Mouse (Mus musculus) cerebellum, adult 2 months (tissue): ENCODE data around the gene Ybx2. TPM values are rescaled to one million over a fixed set of nuclear protein-coding genes. Genes with fewer than 3 reads are reported as not detected.

Experiments used
- DNase-seq, 2 experiments: peaks; one replicate each; pipeline ENCODE4 v3.0.0; 2021
- H3K27ac ChIP-seq: fragments of 200-500 bp; 2 replicates; pipeline ENCODE4 v1.5.1; 2012; ENCODE audit warnings: low read length, control low read depth, inconsistent platforms; ENCODE audit not compliant: insufficient read depth
- H3K27me3 ChIP-seq: fragments of 200-500 bp; 2 replicates; pipeline ENCODE4 v1.6.1; 2012; ENCODE audit warnings: inconsistent platforms, mild to moderate bottlenecking, low read length, moderate library complexity; ENCODE audit not compliant: control insufficient read depth, insufficient read depth
- H3K4me1 ChIP-seq: fragments of 200-500 bp; 2 replicates; pipeline ENCODE4 v1.6.1; 2011; ENCODE audit warnings: low read length; ENCODE audit not compliant: control insufficient read depth, insufficient read depth
- H3K4me3 ChIP-seq: fragments of 200-500 bp; replicated peaks from 2 replicates; pipeline ENCODE3; 2011; ENCODE audit warnings: mild to moderate bottlenecking, low read depth, low read length, control low read depth; ENCODE audit not compliant: insufficient read depth
- CTCF ChIP-seq: fragments of 200-500 bp; IDR thresholded peaks from 2 replicates; pipeline ENCODE4 v1.5.1; 2011; ENCODE audit warnings: low read depth, mild to moderate bottlenecking, control low read depth, low read length, moderate library complexity, borderline replicate concordance; ENCODE audit not compliant: insufficient read depth
- POLR2A ChIP-seq: fragments of 200-500 bp; IDR thresholded peaks from 2 replicates; pipeline ENCODE4 v1.6.1; 2011; ENCODE audit warnings: low read length, control low read depth, borderline replicate concordance; ENCODE audit not compliant: insufficient read depth
- WGBS: fragments of 180-500 bp; shearing (Covaris S2); methylation state at CpG from one replicate; pipeline ENCODE4 v1.1.7; 2018; 5-methylcytosine and 5-hydroxymethylcytosine counted together
- polyA plus RNA-seq: library from polyadenylated mRNA; depleted of rRNA; stranded (reverse); fragments of >200 nt; gene quantifications from 2 replicates; pipeline ENCODE4 v1.2.3, GENCODE M21; 2012; rRNA removed

Ybx2 gene
- polyA plus RNA-seq, 1 experiment, result 16.5 TPM

DNA sequence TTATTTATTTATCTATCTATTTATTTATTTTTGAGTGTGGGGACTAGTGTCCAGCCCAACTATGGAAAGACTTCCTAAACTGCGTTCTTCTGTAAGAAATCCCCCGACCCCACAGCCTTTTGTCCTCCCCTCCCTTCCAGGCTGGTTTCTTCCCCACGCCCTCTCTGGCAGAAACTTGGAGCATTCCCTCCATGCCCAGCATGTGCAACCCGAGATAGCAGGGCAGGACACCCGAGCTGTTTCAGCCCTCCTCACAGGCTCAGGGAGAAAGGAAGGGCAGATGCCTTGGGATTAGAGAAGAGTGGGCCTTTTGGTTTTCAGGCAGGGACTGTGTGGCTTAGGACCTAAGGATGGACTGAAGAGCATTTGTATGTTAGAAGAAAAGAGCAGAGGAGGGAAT lies 47.3 kb downstream of the Ybx2 start:
- no peak overlapping the region for H3K27ac ChIP-seq
- 8% methylated on average over 5 of the region's 5 CpGs for WGBS
- H3K4me3 ChIP-seq, result no peak overlapping the region
- no peak for DNase-seq
- no peak for TF ChIP-seq CTCF
- TF ChIP-seq POLR2A, result no peak
- H3K4me1 ChIP-seq, result peaks cover 3% of the 10 kb centered on the region
- H3K27me3 ChIP-seq, result no peaks in the 10 kb centered on the region

DNA sequence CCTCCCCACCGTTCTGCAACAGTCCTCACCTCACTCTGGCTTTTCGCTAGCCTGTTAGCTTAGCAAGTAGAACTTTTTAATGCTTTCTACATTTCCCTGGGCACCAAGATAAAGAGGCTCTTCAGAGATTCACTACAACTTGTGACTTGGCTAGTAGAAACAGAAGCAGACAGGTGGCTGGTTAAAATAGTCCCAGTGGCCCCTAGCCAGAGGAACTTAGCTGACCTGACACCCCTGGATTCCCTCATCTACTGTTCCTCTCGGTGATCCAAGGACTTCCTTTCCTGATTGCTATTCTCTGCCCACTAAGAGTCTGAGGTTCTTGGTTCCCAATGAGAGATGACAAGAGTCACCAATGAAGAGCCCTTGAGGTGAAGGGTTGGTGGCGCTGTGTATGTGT lies 47.8 kb downstream of the Ybx2 start:
- no peak overlapping the region for H3K4me3 ChIP-seq
- TF ChIP-seq POLR2A (no peak), CTCF (no peak)

DNA sequence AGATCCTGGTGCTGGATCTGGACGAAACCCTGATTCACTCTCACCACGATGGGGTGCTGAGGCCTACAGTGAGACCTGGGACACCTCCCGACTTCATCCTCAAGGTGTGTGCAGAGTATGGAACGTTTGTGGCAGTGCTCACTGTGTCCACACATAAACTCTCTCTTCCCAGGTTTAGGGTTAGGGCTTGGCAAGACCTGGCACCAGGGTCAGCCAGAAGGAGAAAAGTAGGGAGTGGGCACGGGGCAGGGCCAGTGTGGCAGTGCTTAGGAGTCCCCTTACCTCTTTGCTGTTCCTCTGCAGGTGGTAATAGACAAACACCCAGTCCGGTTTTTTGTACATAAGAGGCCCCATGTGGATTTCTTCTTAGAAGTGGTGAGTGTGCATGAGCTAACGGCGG lies 48.8 kb downstream of the Ybx2 start:
- Histone ChIP-seq H3K27me3 (no peaks in the 10 kb centered on the region), H3K27ac (no peak overlapping the region), H3K4me3 (no peak overlapping the region), H3K4me1 (peaks cover 3% of the 10 kb centered on the region)
- TF ChIP-seq CTCF, result no peak
- TF ChIP-seq POLR2A, result no peak
- 84% methylated on average over 8 of the region's 8 CpGs for WGBS
- DNase-seq, result no peak

More for the DNA sequence above, 47.8 kb downstream of the Ybx2 start:
- H3K27ac ChIP-seq, result no peak overlapping the region
- DNase-seq, result no peak
- H3K27me3 ChIP-seq, result no peaks in the 10 kb centered on the region
- peaks cover 3% of the 10 kb centered on the region for H3K4me1 ChIP-seq
- WGBS, result 70% methylated on average over 4 of the region's 4 CpGs

DNA sequence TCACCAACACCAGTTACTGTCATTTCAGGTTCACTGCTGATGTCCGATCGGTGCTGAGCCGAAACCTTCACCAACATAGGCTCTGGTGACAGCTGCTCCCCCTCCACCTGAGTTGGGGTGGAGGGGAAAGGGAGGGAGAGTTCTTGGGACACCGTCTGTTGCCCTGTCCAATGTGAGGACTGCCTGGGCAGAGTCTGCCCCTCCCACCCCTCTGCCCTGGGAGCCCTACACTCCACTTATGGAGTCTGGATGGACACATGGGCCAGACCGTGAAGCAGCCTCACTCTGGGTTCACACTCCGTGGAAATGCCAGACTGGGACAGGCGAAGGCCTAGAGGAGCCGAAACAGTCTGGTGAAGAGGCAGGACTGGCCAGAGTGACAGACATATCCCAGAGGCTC lies 54.4 kb downstream of the Ybx2 start:
- no peak overlapping the region for H3K27ac ChIP-seq
- 0 out of 2 replicates have a peak, but pooled peaks cover 3% of the 10 kb centered on the region for H3K4me1 ChIP-seq
- no peak overlapping the region for H3K4me3 ChIP-seq
- 82% methylated on average over 8 of the region's 8 CpGs for WGBS
- no peaks in the 10 kb centered on the region for H3K27me3 ChIP-seq
- DNase-seq, result no peak
- TF ChIP-seq POLR2A (no peak), CTCF (no peak)

Other genes starting within 250 kb of the Ybx2 start
- 31.2 and 35.3 TPM in 2 replicates for gene Tnfsf12, start 239.9 kb upstream of the Ybx2 start, polyA plus RNA-seq
- 3.3 and 4.2 TPM in 2 replicates for gene Tnfsfm13, start 239.7 kb upstream of the Ybx2 start, polyA plus RNA-seq
- gene Polr2a, start 177.2 kb upstream of the Ybx2 start, polyA plus RNA-seq, result 35.3 and 42.3 TPM in 2 replicates
- not detected in 2 replicates for gene Slc35g3, start 173.8 kb upstream of the Ybx2 start, polyA plus RNA-seq
- 69.8 and 71.1 TPM in 2 replicates for gene Zbtb4, start 169.9 kb upstream of the Ybx2 start, polyA plus RNA-seq
- 1.6 and 2.9 TPM in 2 replicates for gene Chrnb1, start 139.9 kb upstream of the Ybx2 start, polyA plus RNA-seq
- 47.0 and 49.4 TPM in 2 replicates for gene Fgf11, start 133.9 kb upstream of the Ybx2 start, polyA plus RNA-seq
- gene Tmem102, start 130.2 kb upstream of the Ybx2 start, polyA plus RNA-seq, result 0.28 and 0.36 TPM in 2 replicates
- gene Gm39566, start 120.5 kb upstream of the Ybx2 start, polyA plus RNA-seq, result not detected in 2 replicates
- not detected in 2 replicates for gene Spem2, start 117.3 kb upstream of the Ybx2 start, polyA plus RNA-seq
- 1.4 TPM in 2 replicates for gene Spem1, start 113.6 kb upstream of the Ybx2 start, polyA plus RNA-seq
- gene Nlgn2, start 98.0 kb upstream of the Ybx2 start, polyA plus RNA-seq, result 116 and 122 TPM in 2 replicates
- 200 and 210 TPM in 2 replicates for gene Tmem256, start 97.3 kb upstream of the Ybx2 start, polyA plus RNA-seq
- gene Plscr3, start 89.4 kb upstream of the Ybx2 start, polyA plus RNA-seq, result 34.2 and 36.9 TPM in 2 replicates
- 0.21 and 0.39 TPM in 2 replicates for gene Tnk1, start 77.1 kb upstream of the Ybx2 start, polyA plus RNA-seq
- not detected in 2 replicates for gene Tmem95, start 57.8 kb upstream of the Ybx2 start, polyA plus RNA-seq
- 1.9 and 2.2 TPM in 2 replicates for gene Kctd11, start 54.4 kb upstream of the Ybx2 start, polyA plus RNA-seq
- 0.18 and 0.24 TPM in 2 replicates for gene Acap1, start 40.3 kb upstream of the Ybx2 start, polyA plus RNA-seq
- gene 2810408A11Rik, start 34.8 kb upstream of the Ybx2 start, polyA plus RNA-seq, result 0.36 and 0.43 TPM in 2 replicates
- 119 and 128 TPM in 2 replicates for gene Neurl4, start 34.7 kb upstream of the Ybx2 start, polyA plus RNA-seq
- gene Gps2, start 21.9 kb upstream of the Ybx2 start, polyA plus RNA-seq, result 78.9 and 87.5 TPM in 2 replicates
- gene Eif5a, start 13.8 kb upstream of the Ybx2 start, polyA plus RNA-seq, result 514 and 533 TPM in 2 replicates
- 5.9 and 7.2 TPM in 2 replicates for gene Slc2a4, start 12.4 kb downstream of the Ybx2 start, polyA plus RNA-seq
- 0.33 TPM in 1 of 2 replicates, not detected in the other for gene Cldn7, start 29.0 kb downstream of the Ybx2 start, polyA plus RNA-seq
- 93.9 and 108 TPM in 2 replicates for gene Ctdnep1, start 45.4 kb downstream of the Ybx2 start, polyA plus RNA-seq
- gene Elp5, start 46.7 kb downstream of the Ybx2 start, polyA plus RNA-seq, result 106 and 109 TPM in 2 replicates
- gene Gabarap, start 55.3 kb downstream of the Ybx2 start, polyA plus RNA-seq, result 344 and 366 TPM in 2 replicates
- 41.8 and 44.4 TPM in 2 replicates for gene Phf23, start 60.0 kb downstream of the Ybx2 start, polyA plus RNA-seq
- 27.2 and 28.9 TPM in 2 replicates for gene Dvl2, start 64.8 kb downstream of the Ybx2 start, polyA plus RNA-seq
- gene Acadvl, start 79.6 kb downstream of the Ybx2 start, polyA plus RNA-seq, result 104 and 112 TPM in 2 replicates
- 352 and 374 TPM in 2 replicates for gene Dlg4, start 81.1 kb downstream of the Ybx2 start, polyA plus RNA-seq
- gene Asgr1, start 118.3 kb downstream of the Ybx2 start, polyA plus RNA-seq, result 13.8 and 17.1 TPM in 2 replicates
- 0.11 and 0.17 TPM in 2 replicates for gene Asgr2, start 156.8 kb downstream of the Ybx2 start, polyA plus RNA-seq
- gene Mgl2, start 194.5 kb downstream of the Ybx2 start, polyA plus RNA-seq, result 2.4 and 2.5 TPM in 2 replicates
- gene Clec10a, start 220.4 kb downstream of the Ybx2 start, polyA plus RNA-seq, result 1.2 and 1.4 TPM in 2 replicates